Mouse (Mus musculus): Measurements from ENCODE around the gene Cdca4.

The Cdca4 gene

GRCm38 (mm10) chr12:112829244-112829864, at the start of gene Cdca4:
Cdca4 (minus strand) TSS chr12:112829423.
- peak; percentile 97 for DNase-seq (ENCODE audit: extremely low read depth, insufficient read length, low spot score)

DNA sequence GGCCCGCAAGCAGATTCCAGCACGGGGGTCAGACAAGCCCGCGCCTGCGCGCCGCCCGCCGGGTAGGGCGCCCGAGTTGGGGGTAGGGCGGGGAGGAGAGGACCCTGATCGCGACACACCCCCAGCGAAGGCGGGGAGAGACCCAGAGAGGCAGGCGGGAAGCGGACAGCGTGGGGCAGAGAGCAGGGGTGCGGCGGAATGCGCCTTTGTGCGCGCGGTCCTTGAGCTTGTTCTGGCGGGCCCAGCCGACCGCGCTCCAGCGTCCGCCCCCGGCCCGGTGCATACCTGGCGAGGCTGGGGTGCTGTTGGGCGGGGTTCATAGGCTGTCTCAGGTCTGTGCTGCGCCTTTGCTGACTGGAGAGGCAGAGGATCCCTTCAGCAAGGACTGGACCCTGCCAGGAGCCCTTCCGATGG, 48.4 kb upstream of the Cdca4 start:
- DNase-seq (ENCODE audit: extremely low read depth, insufficient read length, low spot score), result no peak

GRCm38 (mm10) chr12:112877073-112877576, 47.9 kb upstream of the Cdca4 start:
- DNase-seq (ENCODE audit: extremely low read depth, insufficient read length, low spot score), result no peak

- DNase-seq (ENCODE audit: extremely low read depth, insufficient read length, low spot score), result peak; percentile 89
Measured at GRCm38 (mm10) chr12:112876332-112877072, 47.3 kb upstream of the Cdca4 start.

- DNase-seq (ENCODE audit: extremely low read depth, insufficient read length, low spot score), result peak; percentile 68
Measured at GRCm38 (mm10) chr12:112875225-112876013, 46.2 kb upstream of the Cdca4 start.

GRCm38 (mm10) chr12:112874199-112874598, 45.0 kb upstream of the Cdca4 start:
- no peak for DNase-seq (ENCODE audit: extremely low read depth, insufficient read length, low spot score)

DNA sequence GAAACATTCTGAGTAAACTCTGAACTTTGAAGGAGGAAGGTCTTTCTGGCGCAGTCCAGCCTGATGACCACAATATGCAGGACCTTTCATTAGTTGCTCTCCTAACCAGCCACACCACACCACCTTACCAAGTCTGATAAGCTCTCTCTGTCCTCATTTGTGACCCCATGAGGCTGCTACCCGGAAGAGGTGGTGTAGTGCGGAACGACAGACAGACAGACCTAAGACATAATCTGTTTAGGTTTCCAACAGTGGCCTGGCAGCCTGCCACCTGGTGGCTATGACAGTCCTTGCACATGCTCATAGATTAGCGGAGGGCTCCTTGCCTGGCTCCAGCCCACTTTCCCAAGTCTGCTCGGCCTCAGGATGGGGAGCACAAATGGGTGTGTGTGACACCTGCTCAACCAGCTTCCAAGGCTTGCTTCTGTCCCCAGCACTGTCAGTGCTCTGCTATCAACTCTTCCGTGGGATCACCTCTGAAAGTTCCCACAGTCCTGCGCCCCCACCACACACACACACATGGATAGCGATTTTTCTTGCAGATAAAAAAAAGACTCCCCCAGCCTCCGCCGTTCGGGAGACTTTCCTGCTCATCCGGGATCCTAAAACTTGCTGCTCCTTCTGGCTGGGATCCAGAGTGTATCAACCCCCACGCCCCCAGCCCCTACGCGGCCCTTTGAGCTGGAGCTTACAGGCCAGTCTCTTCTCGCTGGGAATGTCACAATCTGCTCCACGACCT, 44.4 kb upstream of the Cdca4 start:
- no peak for DNase-seq (ENCODE audit: extremely low read depth, insufficient read length, low spot score)

DNA sequence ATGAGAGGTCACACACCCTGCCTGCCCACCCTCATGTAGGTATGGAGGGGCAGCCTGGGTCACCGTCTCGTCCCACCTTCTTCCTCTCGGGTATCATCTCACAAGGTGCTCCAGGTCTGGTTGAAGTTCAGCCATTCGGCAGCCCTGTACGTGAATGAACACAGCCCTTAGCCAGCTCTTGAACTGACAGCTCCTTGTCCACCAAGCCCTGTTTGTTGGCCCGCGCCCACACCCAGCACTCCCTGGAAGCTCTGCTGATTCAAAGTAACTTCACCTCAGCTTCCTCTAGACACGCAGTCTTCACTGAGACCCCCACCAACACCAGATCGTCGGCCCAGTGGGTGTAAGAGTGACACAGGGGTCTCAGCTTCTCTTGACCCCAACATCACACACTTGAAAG, 43.8 kb upstream of the Cdca4 start:
- no peak for DNase-seq (ENCODE audit: extremely low read depth, insufficient read length, low spot score)

DNA sequence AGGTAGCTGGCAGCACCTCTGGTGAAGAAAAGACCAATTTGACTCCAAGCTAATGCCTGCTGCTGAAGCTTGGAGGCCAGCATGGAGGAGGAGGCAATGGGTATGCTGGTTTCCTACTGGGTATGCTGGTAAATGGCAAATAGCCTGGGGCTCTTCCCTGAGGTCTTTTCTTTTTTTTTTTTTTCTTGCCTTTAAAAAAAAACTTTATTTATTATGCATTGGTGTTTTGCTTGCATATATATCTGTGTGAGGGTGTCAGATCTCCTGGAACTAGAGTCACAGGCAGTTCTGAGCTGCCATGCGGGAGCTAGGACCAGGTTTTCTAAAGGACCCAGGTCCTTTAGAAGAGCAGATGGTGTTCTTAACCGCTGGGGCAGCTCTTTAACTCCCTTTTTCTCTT, 42.0 kb upstream of the Cdca4 start:
- no peak for DNase-seq (ENCODE audit: extremely low read depth, insufficient read length, low spot score)

- no peak for DNase-seq (ENCODE audit: extremely low read depth, insufficient read length, low spot score)
Measured at GRCm38 (mm10) chr12:112870775-112871174, 41.6 kb upstream of the Cdca4 start.

GRCm38 (mm10) chr12:112869783-112870204, 40.6 kb upstream of the Cdca4 start:
- no peak for DNase-seq (ENCODE audit: extremely low read depth, insufficient read length, low spot score)

- no peak for DNase-seq (ENCODE audit: extremely low read depth, insufficient read length, low spot score)
Measured at GRCm38 (mm10) chr12:112868178-112869087, 39.2 kb upstream of the Cdca4 start, which contains the start of gene Gpr132. Gpr132 (minus strand) TSS chr12:112868228.

DNA sequence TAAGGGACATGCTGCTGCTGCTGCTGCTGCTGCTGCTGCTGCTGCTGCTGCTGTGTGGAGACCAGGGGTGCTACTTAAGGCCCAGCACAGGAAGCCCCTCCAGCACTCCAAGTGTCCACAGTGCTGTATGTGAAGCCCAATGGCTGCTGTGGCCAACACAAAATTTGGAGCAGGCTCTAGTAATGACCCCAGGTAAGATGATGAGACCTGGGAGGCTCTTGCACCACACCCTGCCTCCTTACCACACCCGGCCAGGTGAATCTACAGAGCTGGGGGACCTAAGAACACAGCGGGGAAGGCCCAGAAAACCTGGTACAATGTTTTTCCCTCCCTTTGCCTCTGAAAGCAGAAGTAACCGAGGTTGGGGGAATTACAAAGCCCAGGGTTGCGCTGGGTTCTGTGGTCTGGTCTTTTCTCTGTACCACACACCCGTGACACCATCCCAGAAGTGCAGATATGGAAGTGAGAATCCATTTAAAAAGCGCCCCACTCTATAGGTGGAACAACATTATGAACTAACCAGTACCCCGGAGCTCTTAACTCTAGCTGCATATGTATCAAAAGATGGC, 38.0 kb upstream of the Cdca4 start:
- DNase-seq (ENCODE audit: extremely low read depth, insufficient read length, low spot score), result no peak

GRCm38 (mm10) chr12:112866467-112867080, 37.4 kb upstream of the Cdca4 start:
- peak; percentile 67 for DNase-seq (ENCODE audit: extremely low read depth, insufficient read length, low spot score)

- DNase-seq (ENCODE audit: extremely low read depth, insufficient read length, low spot score), result no peak
Measured at GRCm38 (mm10) chr12:112864804-112865203, 35.6 kb upstream of the Cdca4 start.

GRCm38 (mm10) chr12:112861911-112862321, 32.7 kb upstream of the Cdca4 start:
- DNase-seq (ENCODE audit: extremely low read depth, insufficient read length, low spot score), result no peak

DNA sequence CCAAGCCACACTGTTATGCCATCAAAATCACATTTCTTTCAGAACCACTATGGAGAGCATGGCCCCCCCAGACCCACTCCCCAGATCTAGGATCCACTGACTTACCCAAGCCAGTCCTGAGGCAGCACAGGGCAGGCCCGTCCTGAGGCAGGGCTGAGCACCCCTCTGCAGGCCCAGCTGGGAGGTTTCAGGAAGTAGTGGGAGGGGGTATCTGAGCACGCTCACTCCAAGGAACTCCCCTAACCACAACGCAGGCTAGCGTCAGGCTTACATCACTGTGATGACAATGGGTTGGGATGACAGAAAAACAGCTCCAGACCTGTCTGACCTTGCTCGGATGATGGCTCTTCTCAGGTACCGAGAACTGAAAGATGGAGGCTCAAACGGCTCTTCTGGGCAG, 31.5 kb upstream of the Cdca4 start:
- no peak for DNase-seq (ENCODE audit: extremely low read depth, insufficient read length, low spot score)

DNA sequence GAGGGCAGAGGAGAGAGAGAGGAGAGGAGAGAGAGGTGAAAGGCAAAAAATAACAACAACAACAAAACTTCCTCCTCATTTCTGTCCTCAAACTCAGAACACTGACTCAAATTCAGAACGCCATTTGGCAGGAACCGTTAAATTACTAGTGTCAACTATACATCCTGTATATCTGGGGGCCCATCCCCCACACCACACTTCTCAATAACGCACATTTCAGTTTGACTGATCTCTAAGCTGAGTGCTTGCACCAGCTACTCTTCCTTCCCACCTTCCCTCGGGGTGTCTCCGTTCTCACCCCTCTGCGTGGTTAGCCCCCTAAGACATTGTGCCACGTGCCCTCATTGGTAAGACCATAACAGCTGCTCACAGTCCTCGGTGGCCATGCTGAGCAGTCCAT, 30.7 kb upstream of the Cdca4 start:
- no peak for DNase-seq (ENCODE audit: extremely low read depth, insufficient read length, low spot score)
